Mouse (Mus musculus): ENCODE data around the gene Gpt2.

DNA sequence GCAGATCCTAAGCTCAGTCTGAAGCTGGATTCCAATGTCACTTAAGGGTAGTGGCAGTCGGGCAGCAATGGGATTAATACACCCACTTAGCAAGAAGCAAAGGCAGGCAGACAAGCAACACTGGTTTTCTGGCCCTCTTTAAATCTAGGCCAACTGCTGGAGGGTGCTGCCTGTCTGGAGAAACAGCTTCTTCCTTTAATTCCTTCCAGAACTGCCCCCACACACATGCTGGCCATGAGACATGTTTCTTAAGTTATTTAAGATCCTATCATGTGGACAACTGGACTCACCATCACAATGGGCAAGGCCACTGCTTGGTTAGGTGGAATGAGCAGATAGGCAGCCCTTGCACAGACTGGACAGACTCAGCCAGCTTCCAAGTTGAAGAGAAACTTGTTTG lies 41.8 kb downstream of the Gpt2 start:
- no peak for TF ChIP-seq POLR2A (IDR thresholded peaks at IDR 0.05; ENCODE audit: insufficient read depth, low read length)
- no peak for TF ChIP-seq EP300 (IDR thresholded peaks at IDR 0.05; ENCODE audit: insufficient read depth, low read depth, low read length)
